Mouse (Mus musculus): ENCODE measurements around the gene Hivep3. TPM values are rescaled to one million over a fixed set of nuclear protein-coding genes. Genes with fewer than 3 reads are reported as not detected.

Hivep3 gene
- polyA plus RNA-seq, 1 experiment from 2014 or later: 24.0 TPM

- WGBS: 88% methylated on average over 11 of the region's 11 CpGs
- Histone ChIP-seq H3K9me3 (no peaks in the 10 kb centered on the region), H3K27ac (no peak overlapping the region), H3K27me3 (no peaks in the 10 kb centered on the region), H3K9ac (no peak overlapping the region), H3K4me2 (no peak overlapping the region), H3K4me1 (no peaks in the 10 kb centered on the region), H3K36me3 (no peaks in the 10 kb centered on the region), H3K4me3 (no peak overlapping the region)
- no peak for ATAC-seq (ENCODE audit: borderline replicate concordance, extremely low read depth, low FRiP score, low TSS enrichment)
Observed at GRCm38 (mm10) chr4:120062754-120063153, 329.2 kb downstream of the Hivep3 start.

- 82% methylated on average over 20 of the region's 20 CpGs for WGBS
- Histone ChIP-seq H3K9me3 (no peaks in the 10 kb centered on the region), H3K36me3 (no peaks in the 10 kb centered on the region), H3K27ac (no peak overlapping the region), H3K27me3 (no peaks in the 10 kb centered on the region), H3K4me3 (no peak overlapping the region), H3K9ac (no peak overlapping the region), H3K4me2 (no peak overlapping the region), H3K4me1 (no peaks in the 10 kb centered on the region)
- ATAC-seq (ENCODE audit: borderline replicate concordance, extremely low read depth, low FRiP score, low TSS enrichment): no peak
Observed at GRCm38 (mm10) chr4:120063353-120064124, 330.0 kb downstream of the Hivep3 start.

GRCm38 (mm10) chr4:120064696-120065095, 331.1 kb downstream of the Hivep3 start, which contains the start of gene AL607142.1:
Gene AL607142.1 (plus strand): TSS chr4:120064996.
- H3K9me3 ChIP-seq: no peaks in the 10 kb centered on the region
- no peaks in the 10 kb centered on the region for H3K27me3 ChIP-seq
- H3K27ac ChIP-seq: no peak within 1 kb of the TSS
- 82% methylated on average over 10 of the region's 10 CpGs for WGBS
- no peak within 1 kb of the TSS for H3K9ac ChIP-seq
- H3K4me1 ChIP-seq: no peaks in the 10 kb centered on the region
- no peak within 1 kb of the TSS for H3K4me2 ChIP-seq
- H3K4me3 ChIP-seq: no peak within 1 kb of the TSS
- H3K36me3 ChIP-seq: no peaks in the 10 kb centered on the region
- ATAC-seq (ENCODE audit: borderline replicate concordance, extremely low read depth, low FRiP score, low TSS enrichment): no peak

GRCm38 (mm10) chr4:120066841-120067591, 333.4 kb downstream of the Hivep3 start:
- Histone ChIP-seq H3K27me3 (no peaks in the 10 kb centered on the region; the same call in 1 of the 2 replicates), H3K27ac (no peak overlapping the region), H3K9ac (no peak overlapping the region), H3K9me3 (no peaks in the 10 kb centered on the region), H3K36me3 (no peaks in the 10 kb centered on the region), H3K4me3 (no peak overlapping the region), H3K4me1 (peaks cover 6% of the 10 kb centered on the region; the same call in 1 of the 2 replicates), H3K4me2 (no peak overlapping the region)
- no peak for ATAC-seq (ENCODE audit: borderline replicate concordance, extremely low read depth, low FRiP score, low TSS enrichment)
- WGBS: 57% methylated on average over 9 of the region's 9 CpGs

DNA sequence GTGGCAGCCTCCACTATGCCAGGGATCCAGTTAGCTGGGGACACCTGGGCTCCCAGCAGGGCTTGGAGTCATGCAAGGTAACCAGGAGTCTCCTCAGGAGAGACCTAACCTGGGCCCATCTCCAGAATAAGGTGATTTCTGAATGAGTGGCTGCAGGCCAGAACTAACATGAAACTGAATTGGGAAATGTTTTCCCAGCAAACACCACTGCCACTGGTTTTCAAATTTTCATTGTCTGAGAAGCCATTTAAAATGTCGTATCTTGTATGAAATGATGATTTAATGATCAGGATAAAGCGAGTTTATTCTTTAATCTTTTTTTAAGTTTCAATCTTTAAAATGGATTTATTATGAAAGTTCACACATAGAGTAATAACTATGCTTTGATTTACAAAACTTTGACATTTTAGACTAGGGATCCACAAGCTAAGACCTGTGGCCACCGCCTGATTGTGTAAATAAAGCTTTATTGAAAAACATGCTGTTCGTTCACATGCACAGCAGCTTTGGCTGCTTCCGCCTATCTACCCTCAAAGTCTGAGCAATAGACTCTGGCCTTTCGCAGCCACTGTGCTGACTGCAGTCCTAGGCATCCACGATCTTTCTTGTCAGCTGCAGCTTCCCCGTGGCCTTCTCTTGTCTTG, 334.1 kb downstream of the Hivep3 start:
- H3K4me2 ChIP-seq: no peak overlapping the region
- no peak for ATAC-seq (ENCODE audit: borderline replicate concordance, extremely low read depth, low FRiP score, low TSS enrichment)
- no peaks in the 10 kb centered on the region for H3K36me3 ChIP-seq
- no peak overlapping the region for H3K27ac ChIP-seq
- peaks cover 10% of the 10 kb centered on the region for H3K4me1 ChIP-seq
- no peaks in the 10 kb centered on the region; the same call in 1 of the 2 replicates for H3K27me3 ChIP-seq
- no peak overlapping the region for H3K9ac ChIP-seq
- no peaks in the 10 kb centered on the region for H3K9me3 ChIP-seq
- 80% methylated on average over 8 of the region's 8 CpGs for WGBS
- no peak overlapping the region for H3K4me3 ChIP-seq

- Histone ChIP-seq H3K27ac (no peak overlapping the region), H3K9ac (no peak overlapping the region), H3K27me3 (no peaks in the 10 kb centered on the region; the same call in 1 of the 2 replicates), H3K36me3 (no peaks in the 10 kb centered on the region), H3K4me1 (peaks cover 12% of the 10 kb centered on the region), H3K4me2 (no peak overlapping the region), H3K4me3 (no peak overlapping the region), H3K9me3 (no peaks in the 10 kb centered on the region)
- ATAC-seq (ENCODE audit: borderline replicate concordance, extremely low read depth, low FRiP score, low TSS enrichment): no peak
- 61% methylated on average over 3 of the region's 3 CpGs for WGBS
Observed at GRCm38 (mm10) chr4:120068883-120069581, 335.4 kb downstream of the Hivep3 start.

- Histone ChIP-seq H3K4me1 (peaks cover 15% of the 10 kb centered on the region), H3K9me3 (no peaks in the 10 kb centered on the region), H3K4me2 (no peak overlapping the region), H3K4me3 (no peak overlapping the region), H3K9ac (no peak overlapping the region), H3K27ac (no peak overlapping the region), H3K36me3 (no peaks in the 10 kb centered on the region), H3K27me3 (no peaks in the 10 kb centered on the region; the same call in 1 of the 2 replicates)
- ATAC-seq (ENCODE audit: borderline replicate concordance, extremely low read depth, low FRiP score, low TSS enrichment): no peak
- WGBS: 83% methylated on average over 3 of the region's 3 CpGs
Observed at GRCm38 (mm10) chr4:120069582-120069980, 336.0 kb downstream of the Hivep3 start.

DNA sequence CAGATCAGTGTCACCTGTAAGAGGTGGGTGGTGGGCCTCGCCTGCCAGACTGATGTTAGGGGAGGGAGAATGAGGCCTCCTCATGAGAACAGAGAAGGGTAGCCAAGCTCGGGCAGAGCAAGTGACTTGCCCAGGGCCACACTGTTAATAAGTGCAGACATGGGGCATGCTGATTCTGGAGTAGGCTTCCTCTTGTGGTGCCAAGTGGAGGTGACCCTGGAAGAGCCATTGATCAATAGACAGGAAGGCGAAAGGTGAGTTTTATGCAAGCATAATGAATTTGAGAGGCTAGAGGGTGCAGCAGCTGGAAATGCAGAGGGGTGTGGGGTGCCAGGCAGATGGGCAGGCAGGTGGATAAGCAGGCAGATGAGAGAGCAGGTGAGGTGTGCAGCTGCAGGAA, 337.8 kb downstream of the Hivep3 start:
- H3K4me1 ChIP-seq: peaks cover 15% of the 10 kb centered on the region
- H3K27ac ChIP-seq: no peak overlapping the region
- no peaks in the 10 kb centered on the region for H3K9me3 ChIP-seq
- no peak overlapping the region for H3K4me2 ChIP-seq
- no peak overlapping the region for H3K4me3 ChIP-seq
- ATAC-seq (ENCODE audit: borderline replicate concordance, extremely low read depth, low FRiP score, low TSS enrichment): no peak
- 59% methylated on average over 3 of the region's 3 CpGs for WGBS
- no peak overlapping the region for H3K9ac ChIP-seq
- no peaks in the 10 kb centered on the region; the same call in 1 of the 2 replicates for H3K27me3 ChIP-seq
- H3K36me3 ChIP-seq: no peaks in the 10 kb centered on the region

DNA sequence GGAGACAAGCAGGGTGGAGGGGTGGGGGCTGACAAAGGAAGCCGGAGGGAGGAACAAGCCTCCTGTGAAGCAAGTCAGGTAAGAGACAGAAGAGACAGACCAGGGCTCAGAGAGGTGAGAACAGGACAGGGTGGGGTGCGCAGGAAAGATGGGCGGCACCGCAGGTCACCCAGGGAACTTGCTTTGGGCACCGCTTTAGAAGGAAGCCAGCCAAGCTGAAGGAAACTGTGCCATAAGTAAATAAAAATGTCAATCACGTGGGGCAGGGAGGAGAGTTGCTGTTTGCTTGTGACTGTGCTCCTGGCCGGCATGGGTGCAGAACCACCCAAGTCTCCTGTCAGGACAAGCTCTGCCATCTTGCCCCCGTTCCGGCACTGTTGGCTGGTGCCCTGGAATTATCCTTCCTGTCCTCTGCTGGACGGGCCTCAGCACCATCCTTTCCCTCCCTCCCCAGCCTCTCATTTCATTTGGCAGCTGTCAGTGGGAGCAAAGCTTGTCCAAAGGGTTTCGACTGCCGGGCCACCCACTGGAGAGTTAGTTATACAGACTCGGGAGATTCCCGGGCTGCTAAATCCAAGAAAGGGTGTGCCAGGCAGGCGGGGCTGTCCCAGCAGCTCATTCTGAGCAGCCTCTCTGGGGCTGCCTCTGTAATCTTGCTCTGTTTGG, 338.4 kb downstream of the Hivep3 start:
- Histone ChIP-seq H3K36me3 (no peaks in the 10 kb centered on the region), H3K4me3 (no peak overlapping the region), H3K27me3 (no peaks in the 10 kb centered on the region; the same call in 1 of the 2 replicates), H3K27ac (no peak overlapping the region), H3K9me3 (no peaks in the 10 kb centered on the region), H3K4me1 (peaks cover 15% of the 10 kb centered on the region), H3K4me2 (no peak overlapping the region), H3K9ac (no peak overlapping the region)
- ATAC-seq (ENCODE audit: borderline replicate concordance, extremely low read depth, low FRiP score, low TSS enrichment): peak; percentile 37
- WGBS: 41% methylated on average over 15 of the region's 15 CpGs

DNA sequence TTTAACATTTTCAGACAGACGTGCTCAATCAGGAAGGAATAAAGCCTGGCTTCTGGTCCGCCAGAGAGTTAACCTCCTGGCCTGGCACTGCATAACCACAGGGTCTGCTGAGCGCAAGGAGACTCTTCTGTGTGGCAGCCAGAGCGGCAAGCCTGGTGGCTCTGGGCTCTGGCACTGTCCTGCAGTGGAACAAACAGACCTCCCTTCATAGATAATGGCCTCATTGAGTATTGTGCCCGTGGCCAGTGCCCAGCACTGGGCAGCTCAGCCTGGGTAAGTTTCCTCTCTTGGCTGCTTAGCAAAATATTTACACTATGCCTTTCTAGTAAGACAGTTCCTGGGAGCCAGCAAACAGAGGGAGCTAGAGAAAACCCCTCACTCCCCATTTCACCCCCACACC, 340.5 kb downstream of the Hivep3 start:
- WGBS: 55% methylated on average over 5 of the region's 5 CpGs
- H3K27ac ChIP-seq: no peak overlapping the region
- no peaks in the 10 kb centered on the region for H3K9me3 ChIP-seq
- H3K36me3 ChIP-seq: no peaks in the 10 kb centered on the region
- H3K4me1 ChIP-seq: peaks cover 15% of the 10 kb centered on the region
- H3K4me2 ChIP-seq: no peak overlapping the region
- H3K27me3 ChIP-seq: no peaks in the 10 kb centered on the region; the same call in 1 of the 2 replicates
- ATAC-seq (ENCODE audit: borderline replicate concordance, extremely low read depth, low FRiP score, low TSS enrichment): no peak
- H3K4me3 ChIP-seq: no peak overlapping the region
- H3K9ac ChIP-seq: no peak overlapping the region

DNA sequence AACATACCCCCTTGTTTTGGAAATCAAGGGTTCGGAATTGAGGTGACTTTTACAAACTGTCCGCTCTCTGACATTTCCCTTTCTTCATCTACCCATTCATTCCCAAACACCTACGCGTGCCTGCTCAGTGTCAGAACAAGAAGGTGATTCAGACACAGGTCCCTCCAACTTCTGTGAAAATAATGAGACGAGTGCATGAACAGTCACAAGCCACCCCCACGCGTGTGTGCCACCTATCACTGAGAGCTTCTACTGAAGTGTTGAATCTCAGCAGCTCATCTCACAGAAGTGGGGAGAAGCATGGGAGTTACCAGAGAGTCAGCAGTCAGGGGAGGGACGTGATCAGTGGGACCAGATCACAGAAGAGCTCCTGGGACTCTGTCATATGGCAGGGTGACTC, 343.7 kb downstream of the Hivep3 start:
- H3K4me1 ChIP-seq: peaks cover 11% of the 10 kb centered on the region
- no peak overlapping the region for H3K27ac ChIP-seq
- 72% methylated on average over 8 of the region's 8 CpGs for WGBS
- H3K9ac ChIP-seq: no peak overlapping the region
- no peaks in the 10 kb centered on the region for H3K27me3 ChIP-seq
- H3K9me3 ChIP-seq: no peaks in the 10 kb centered on the region
- no peak for ATAC-seq (ENCODE audit: borderline replicate concordance, extremely low read depth, low FRiP score, low TSS enrichment)
- no peak overlapping the region for H3K4me3 ChIP-seq
- no peak overlapping the region for H3K4me2 ChIP-seq
- H3K36me3 ChIP-seq: no peaks in the 10 kb centered on the region

Data from lung, embryonic 15.5 days (tissue).